Mouse (Mus musculus): ENCODE results near the gene Slc38a1.

DNA sequence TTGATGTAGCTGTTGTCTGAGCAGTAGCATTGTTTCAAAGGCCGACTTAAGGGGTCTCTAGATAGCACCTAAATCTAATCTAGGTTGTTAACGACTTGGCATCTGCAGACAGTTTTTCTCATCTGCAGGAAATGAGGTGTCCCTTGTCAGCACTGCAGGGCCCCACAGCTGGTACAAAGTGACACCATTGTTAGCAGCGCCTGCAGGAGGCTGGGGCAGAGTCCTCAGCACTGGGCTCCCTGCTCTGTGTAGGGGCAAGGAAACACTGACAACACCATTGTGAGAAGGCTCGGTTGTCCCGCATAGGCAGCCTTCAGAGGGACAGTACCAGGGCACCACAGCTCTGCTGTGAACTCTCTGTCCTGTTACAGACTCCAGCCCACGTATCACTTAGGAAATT is 115.0 kb downstream of the Slc38a1 start:
- no peak for TF ChIP-seq UBTF (IDR thresholded peaks at IDR 0.05; ENCODE audit: borderline replicate concordance, insufficient read depth, low read depth, low read length)
- TF ChIP-seq HCFC1 (IDR thresholded peaks at IDR 0.05; ENCODE audit: low read depth, low read length): no peak

Data from MEL (cell line).